Mouse (Mus musculus): ENCODE results near the gene Mettl1.

- TF ChIP-seq CTCF (IDR thresholded peaks at IDR 0.05; ENCODE audit: low read depth, low read length) (no peak), EP300 (IDR thresholded peaks at IDR 0.05; ENCODE audit: insufficient read depth, low read depth, low read length) (0 out of 2 replicates have a peak, but pooled peaks have one; percentile 6)
These were observed 19.0 kb downstream of the Mettl1 start, which contains the start of gene March9 for GRCm38 (mm10) chr10:127059968-127060916.
